Mouse (Mus musculus) adrenal gland, adult 2 months (tissue): ENCODE results near the gene Disp2. TPM values are rescaled to one million over a fixed set of nuclear protein-coding genes. Genes with fewer than 3 reads are reported as not detected.

Source experiments
- DNase-seq: peaks from one replicate; pipeline ENCODE4 v3.0.0; 2021
- polyA plus RNA-seq: library from polyadenylated mRNA; depleted of rRNA; stranded (reverse); fragments of >200 nt; gene quantifications from 2 replicates; pipeline ENCODE4 v1.2.3, GENCODE M21; 2012; rRNA removed
- total RNA-seq, 2 experiments: library from RNA; stranded (reverse); gene quantifications; 2 replicates each; pipeline ENCODE4 v1.2.3; 2021

The Disp2 gene
- total and polyA plus RNA-seq, 3 experiments = 27.0 to 38.5 (median 27.7) TPM

DNA sequence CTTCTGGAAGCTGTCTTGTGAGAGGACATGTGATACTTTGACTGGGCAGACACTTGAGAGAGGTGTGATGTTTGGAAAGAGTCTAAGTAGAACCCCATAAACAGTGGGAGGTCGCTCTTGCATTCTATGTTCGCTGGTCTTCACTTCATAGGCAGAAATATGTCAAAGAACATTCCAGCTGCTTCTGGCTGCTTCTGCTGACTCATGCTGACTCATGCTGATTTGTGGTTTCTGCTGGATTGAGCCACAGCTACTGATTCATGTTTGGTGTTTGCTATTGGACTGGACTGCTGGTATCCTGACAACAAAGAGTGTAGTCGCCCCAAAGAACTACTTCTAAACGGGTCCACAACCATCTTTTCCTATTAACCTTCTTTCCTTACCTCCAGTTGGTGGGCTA, 62.3 kb downstream of the Disp2 start:
- peak; percentile 89 for DNase-seq

DNA sequence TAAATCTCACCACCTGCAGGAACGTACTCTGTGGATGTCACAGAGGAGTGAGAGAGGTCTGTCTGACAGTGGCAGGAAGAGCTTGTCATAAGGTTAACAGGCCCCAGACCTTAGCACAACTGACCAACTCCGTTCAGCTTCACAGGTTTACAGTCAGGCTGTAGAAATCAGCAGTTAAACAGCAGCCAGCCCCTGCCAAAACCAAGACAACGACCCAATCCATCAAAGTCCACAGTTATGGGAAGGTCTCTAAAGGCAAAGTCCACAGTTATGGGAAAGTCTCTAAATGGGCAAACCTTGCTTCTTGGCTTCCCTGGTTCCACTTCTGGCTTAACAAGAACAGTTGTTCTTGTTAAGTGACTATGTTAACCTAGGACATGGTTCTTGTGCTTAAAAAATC, 64.9 kb downstream of the Disp2 start:
- DNase-seq = no peak

DNA sequence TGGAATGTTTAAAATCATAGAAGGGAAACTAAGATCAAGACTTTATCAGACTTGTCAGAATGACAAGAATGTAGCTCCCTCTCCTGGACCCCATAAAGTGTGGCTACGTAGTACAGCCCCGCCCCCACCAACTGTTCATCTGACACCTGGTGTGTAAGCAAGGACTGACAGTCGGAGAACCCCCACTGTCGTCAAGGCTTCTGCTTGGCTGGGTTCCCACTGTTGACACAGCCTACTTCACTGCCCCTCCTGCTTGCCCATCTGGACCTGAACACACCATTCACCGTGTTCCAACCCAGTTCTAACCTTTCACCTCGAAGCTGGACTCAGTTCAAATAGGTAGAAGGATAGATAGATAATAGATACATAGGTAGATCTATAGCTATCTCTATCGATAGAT, 66.7 kb downstream of the Disp2 start:
- no peak for DNase-seq

DNA sequence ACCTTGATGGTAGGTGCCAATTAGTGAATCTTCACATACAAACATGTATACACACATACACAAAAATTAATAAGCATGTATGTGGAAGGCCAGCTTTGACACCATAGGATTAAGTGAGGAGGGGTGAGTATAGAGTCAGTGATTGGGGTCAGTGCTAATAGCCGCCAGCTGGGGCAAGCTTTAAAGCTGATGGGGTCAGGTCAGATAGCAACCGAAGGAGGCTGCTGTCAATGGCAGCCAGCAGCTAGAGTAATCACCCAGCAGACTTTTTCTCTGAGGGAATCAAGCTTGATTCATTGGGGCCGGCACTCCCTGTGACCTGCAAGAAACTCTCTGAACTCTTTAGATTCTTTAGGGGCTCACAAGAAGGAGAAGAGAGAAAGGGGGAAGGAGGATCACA, 72.2 kb downstream of the Disp2 start:
- no peak for DNase-seq

Other genes starting within 250 kb of the Disp2 start
- gene Bmf, start 230.0 kb upstream of the Disp2 start, total RNA-seq = 10 to 100 TPM in 1 of 2 experiments, 1 to 10 TPM in 1; 8.9 to 15.9 TPM
- 29.6 and 31.1 TPM in 2 replicates for gene Bmf, start 230.0 kb upstream of the Disp2 start, polyA plus RNA-seq
- gene Bub1b, start 181.5 kb upstream of the Disp2 start, total RNA-seq = 1 to 10 TPM; 2.8 to 4.6 TPM
- 1.0 and 1.1 TPM in 2 replicates for gene Bub1b, start 181.5 kb upstream of the Disp2 start, polyA plus RNA-seq
- 10 to 100 TPM; 12.0 to 22.5 TPM for gene Pak6, start 116.4 kb upstream of the Disp2 start, total RNA-seq
- gene Pak6, start 116.4 kb upstream of the Disp2 start, polyA plus RNA-seq = 35.3 and 38.7 TPM in 2 replicates
- gene Ankrd63, start 75.8 kb upstream of the Disp2 start, total RNA-seq = under 1 TPM; 0.14 to 0.35 TPM
- 0.26 and 0.29 TPM in 2 replicates for gene Ankrd63, start 75.8 kb upstream of the Disp2 start, polyA plus RNA-seq
- gene Plcb2, start 51.3 kb upstream of the Disp2 start, total RNA-seq = 1 to 10 TPM; 1.6 to 2.4 TPM
- gene Plcb2, start 51.3 kb upstream of the Disp2 start, polyA plus RNA-seq = 0.97 and 1.4 TPM in 2 replicates
- gene Inafm2, start 34.0 kb upstream of the Disp2 start, total RNA-seq = 10 to 100 TPM; 30.0 to 45.0 TPM
- 22.1 and 31.3 TPM in 2 replicates for gene Inafm2, start 34.0 kb upstream of the Disp2 start, polyA plus RNA-seq
- 10 to 100 TPM in 1 of 2 experiments, 1 to 10 TPM in 1; 3.3 to 13.9 TPM for gene Ccdc9b, start 17.1 kb upstream of the Disp2 start, total RNA-seq
- gene Ccdc9b, start 17.1 kb upstream of the Disp2 start, polyA plus RNA-seq = 4.0 and 5.3 TPM in 2 replicates
- gene Phgr1, start 7.0 kb upstream of the Disp2 start, total RNA-seq = not detected
- gene Phgr1, start 7.0 kb upstream of the Disp2 start, polyA plus RNA-seq = 0.83 TPM in 1 of 2 replicates, not detected in the other
- gene Knstrn, start 34.3 kb downstream of the Disp2 start, total RNA-seq = 1 to 10 TPM; 1.8 to 2.1 TPM
- 0.26 and 0.65 TPM in 2 replicates for gene Knstrn, start 34.3 kb downstream of the Disp2 start, polyA plus RNA-seq
- 100 to 1,000 TPM; 245 to 355 TPM for gene Ivd, start 82.2 kb downstream of the Disp2 start, total RNA-seq
- gene Ivd, start 82.2 kb downstream of the Disp2 start, polyA plus RNA-seq = 205 and 242 TPM in 2 replicates
- gene Bahd1, start 120.7 kb downstream of the Disp2 start, total RNA-seq = 10 to 100 TPM; 36.5 to 46.0 TPM
- gene Bahd1, start 120.7 kb downstream of the Disp2 start, polyA plus RNA-seq = 59.5 and 60.3 TPM in 2 replicates
- gene Chst14, start 146.8 kb downstream of the Disp2 start, total RNA-seq = 10 to 100 TPM in 1 of 2 experiments, 1 to 10 TPM in 1; 7.8 to 15.7 TPM
- gene Chst14, start 146.8 kb downstream of the Disp2 start, polyA plus RNA-seq = 21.6 and 22.0 TPM in 2 replicates
- 10 to 100 TPM; 13.1 to 21.5 TPM for gene Ccdc32, start 249.7 kb downstream of the Disp2 start, total RNA-seq
- gene Ccdc32, start 249.7 kb downstream of the Disp2 start, polyA plus RNA-seq = 3.3 and 3.8 TPM in 2 replicates